Mouse (Mus musculus): ENCODE results near the gene Ccnk.

Ccnk gene

DNA sequence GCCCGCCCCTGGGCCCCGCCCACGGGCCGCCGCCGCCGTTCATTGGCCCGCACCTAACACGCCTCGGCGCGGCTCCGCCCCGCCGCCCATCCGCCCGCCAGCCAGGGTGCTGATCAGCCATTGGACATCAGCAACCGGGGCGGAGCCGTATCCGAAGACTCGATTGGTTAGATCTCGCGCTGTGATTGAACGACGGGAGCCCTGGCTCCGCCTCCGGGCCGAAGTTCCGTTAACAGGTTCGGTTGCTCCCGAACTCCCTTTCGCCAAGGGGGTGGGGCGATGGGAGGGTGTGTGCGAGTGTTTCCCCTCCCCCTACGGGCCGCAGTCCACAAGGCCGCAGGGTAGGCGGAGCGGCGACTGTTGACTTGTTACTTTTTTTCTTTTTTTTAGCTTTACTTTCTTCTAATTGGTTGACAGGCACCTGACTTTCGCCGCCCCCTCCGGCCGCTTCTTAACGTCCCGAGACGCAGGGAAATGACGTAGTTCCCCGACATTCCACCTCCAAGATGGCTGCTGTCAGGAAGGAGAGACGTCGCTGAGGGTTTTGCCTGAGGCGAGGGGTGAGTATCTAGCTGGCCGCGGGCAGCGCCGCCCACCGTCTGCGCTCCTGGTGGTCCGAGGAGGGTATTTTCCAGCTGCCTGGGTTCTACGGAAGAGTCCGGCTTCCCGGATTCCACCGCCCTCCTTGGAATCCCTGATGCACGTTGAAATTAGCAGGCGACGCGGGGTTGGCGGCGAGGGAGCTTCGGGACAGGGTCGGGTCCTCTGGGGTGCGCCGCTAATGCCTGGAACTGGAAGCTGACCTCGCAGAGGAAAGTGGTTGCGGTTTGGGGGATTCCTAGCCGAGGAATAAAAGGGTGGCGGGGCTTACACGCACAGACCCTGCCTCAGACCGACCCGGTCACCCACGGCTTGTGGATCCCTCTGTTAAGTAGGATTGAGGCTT, at the start of gene Ccnk:
Gene Ccnk, plus strand, starts transcription at position 259 of the 946 bp plus-strand sequence.
- peak; percentile 99 for DNase-seq

DNA sequence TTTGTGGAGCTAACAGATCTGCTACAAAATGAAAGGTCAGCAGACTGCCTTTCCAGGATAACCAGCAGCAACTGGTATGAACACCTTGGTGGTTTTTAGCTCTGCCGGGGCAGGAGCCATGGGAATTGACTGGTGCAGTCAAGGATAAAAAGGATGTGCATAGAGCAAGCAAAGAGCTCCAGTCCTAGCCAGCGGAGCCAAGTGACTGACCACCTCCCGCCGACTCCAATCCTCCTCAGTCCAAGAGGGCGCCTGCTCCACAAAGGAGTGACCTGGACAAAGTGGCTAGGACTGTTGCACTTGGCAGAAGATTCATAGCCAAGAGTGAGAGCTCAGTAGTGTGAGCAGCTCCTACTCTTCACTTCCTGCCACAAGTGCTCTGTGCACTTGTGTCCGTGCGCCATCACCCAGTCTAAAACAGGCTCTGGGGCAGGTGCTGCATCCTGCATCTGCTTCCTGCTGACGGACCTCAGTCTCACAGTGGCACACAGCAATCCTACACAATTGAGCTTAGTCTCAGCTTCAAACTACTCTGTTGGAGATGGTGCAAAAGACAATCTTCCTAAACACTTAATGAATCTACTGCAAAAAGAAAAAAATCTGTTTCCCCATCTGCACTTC, 46.8 kb upstream of the Ccnk start:
- DNase-seq = peak; percentile 51

DNA sequence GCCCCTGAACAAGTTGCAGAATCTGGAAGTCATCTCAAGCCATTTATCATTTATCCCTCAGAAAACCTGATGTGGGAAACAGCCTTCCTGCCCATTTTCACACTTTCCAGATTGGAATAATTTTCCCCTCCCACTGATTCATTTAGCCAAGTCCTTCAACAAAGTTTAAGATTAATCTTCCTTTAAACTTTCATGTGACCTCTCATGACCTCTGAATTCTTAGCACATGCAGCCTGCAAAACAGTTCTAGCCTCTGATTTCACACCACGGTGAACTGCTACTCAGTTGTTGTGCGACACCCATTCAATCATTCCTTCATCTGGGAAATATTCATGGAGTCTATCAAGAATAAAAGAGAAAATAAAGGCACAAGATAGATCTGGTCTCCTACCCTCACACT, 46.2 kb upstream of the Ccnk start:
- no peak for DNase-seq

DNA sequence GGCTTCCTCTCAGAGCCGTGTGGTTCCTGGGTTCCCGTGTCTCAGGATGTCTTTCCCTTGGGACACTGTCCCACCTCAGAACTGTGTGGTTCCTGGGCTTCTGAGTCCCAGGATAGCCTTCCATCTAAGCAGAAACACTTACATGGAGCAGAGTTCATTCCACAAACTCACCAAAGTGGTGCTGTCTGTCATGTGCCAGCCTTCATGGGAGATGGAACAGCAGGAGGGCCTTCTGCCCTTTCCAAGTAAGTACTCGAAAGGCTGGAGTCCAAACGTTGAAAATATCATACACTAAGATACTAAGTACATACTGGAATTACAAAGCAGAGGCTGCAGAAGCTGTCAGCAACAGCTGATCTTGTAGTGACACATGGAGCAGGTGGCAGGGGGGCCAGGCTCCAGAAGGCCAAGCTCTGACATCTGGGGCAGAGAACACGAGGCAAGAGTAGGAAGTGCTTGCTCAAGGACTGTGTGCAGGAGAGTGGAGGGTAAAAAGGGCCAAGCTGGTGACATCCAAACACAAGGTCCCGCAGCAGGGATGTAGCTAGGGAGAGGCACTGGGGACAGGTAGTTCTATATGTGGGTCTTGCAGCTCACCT, 43.7 kb upstream of the Ccnk start:
- DNase-seq = no peak

DNA sequence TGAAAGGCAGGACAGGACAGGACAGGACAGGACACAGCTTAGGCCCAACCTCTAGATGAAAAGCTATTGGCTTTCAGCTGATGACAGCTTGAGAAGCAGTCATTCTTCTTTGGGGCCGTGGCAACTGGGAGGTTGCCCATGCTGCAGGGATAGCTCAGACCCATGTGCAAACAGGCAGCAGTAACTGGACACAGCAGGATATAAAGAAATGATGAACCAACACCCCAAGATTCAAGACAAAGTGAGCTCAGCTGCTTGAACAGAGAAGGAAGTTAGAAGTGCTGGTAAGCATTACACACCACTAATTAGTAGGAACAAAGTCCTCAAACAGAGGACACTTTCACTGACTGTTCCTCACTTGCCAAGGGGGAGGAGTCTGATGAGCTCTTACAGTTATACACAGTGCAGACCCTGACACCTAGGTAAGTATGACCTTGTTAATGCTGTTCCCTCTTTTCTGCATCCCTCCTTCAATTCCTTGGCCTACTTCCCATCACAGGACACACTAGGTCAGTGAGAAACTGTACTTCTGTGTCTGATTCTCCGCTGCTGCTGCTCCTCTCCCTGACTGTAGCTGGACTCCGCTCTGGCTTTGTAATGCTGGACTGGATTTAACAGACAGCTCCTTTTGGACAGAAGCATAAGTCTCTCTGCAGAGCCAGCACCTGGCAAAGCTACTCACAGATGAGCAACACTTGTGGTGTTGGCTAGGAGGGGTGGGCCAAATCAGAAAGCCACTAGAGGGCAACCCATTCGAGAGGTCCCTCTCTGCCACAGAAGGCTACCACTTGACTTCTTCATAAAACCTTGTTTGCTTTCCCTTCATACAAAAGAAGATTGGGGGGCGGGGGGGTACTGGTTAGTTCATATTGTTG, 35.5 kb upstream of the Ccnk start:
- DNase-seq = no peak

DNA sequence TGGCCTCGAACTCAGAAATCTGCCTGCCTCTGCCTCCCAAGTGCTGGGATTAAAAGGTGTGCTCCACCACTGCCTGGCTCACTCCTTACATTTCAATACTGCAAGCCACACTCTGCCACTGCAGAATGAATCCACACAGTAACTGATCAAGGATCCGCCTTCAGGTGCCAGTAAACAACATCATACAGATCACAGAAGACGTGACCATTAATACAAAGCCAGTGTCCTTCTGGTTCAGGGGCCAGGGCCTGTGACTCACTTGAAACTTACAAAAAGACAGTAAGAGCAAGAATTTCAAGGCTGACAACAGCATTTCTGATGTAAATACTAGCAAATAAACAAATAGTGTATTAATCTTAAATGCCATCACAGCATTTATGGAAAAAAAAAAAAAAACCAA, 34.2 kb upstream of the Ccnk start:
- DNase-seq = no peak

DNA sequence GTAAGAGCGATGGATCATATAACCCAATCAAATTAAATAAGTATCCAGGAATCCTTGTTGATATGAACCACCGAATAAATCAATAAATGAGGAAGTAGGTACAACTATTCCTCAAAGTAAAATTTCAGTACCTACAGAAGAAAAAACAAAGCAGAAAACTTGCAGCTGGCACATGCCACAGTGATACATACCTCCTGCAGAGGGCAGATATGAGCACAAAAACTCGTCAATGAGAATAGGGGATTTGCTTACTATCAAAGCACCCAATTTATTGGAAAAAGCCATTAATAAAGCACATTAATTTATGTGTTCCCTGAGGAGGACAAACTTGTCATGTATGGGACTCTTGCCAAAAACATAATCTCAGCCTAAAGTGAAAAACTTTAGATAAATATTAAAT, 29.6 kb upstream of the Ccnk start:
- no peak for DNase-seq

DNA sequence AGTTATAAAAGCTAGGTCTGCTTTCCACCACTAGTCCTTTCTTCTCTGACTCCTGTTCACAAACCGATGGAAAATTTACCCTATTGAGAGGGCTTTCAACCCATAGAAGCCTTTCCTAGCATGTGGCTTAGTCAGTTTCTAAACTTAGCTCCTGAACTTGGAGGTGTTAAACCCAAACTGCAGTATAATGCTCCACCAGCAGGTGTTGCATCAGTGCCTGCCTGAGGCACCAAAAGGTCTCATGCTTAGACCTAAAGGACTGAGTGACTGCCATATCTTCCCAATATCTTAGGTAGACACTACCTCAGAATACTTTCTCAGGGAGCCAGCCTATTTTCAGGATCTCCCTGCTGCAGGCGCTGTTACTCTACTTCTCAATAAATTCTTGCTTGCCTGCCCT, 26.6 kb upstream of the Ccnk start:
- peak; percentile 11 for DNase-seq

DNA sequence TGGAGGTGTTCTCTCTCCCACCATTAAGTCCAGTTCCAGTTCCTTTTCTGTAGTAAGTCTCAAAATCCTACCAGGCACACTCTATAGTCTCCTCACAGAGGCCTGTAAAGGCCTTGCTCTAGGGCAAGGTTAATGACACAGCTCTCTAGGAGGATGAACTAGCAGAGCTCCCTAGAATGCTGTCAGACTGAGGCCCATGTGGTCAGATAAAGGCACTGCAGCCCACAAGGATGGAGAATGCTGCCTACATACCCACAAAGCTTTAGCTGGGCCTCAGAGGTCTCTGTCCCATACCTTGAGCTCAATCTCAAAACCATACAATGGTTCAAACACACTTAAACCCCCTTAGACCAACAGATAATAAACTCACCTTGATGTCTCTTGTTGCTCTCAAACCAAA, 19.5 kb upstream of the Ccnk start:
- no peak for DNase-seq

DNA sequence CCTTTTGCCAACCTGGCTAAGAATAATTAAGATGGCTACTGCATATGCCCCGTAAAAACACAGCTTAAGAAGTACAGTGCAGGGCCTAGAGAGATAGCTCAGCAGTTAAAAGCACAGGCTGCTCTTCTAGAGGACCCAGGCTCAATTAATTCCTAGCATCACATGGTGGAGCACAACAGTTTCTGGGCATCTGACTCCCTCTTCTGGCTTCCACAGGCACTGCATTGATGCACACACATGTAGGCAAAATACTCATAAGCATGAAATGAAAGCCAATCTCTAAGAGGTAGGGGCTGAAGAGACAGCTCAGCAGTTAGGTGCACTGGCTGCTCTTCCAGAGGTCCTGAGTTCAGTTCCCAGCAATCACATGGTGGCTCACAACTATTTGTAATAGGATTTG, 17.3 kb upstream of the Ccnk start:
- peak; percentile 35 for DNase-seq

DNA sequence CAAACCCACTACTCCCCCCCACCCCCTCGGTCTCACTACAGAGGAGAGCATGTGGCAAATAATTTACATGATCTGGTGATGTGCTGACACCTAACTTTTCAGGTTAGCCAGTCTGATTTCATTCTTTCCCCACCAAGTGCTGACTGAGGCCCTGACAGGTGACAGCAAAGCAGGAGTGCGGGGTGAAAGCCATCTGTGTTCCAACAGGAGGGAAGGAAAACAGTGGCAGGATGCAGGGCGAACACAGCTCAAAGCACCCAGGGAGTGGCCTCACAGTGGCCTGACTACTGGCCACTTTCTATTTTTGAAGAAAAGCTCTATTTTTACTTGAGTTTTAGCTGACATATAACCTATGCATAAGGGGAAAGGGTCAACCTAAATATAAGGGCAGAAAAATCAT, 15.7 kb upstream of the Ccnk start:
- no peak for DNase-seq

DNA sequence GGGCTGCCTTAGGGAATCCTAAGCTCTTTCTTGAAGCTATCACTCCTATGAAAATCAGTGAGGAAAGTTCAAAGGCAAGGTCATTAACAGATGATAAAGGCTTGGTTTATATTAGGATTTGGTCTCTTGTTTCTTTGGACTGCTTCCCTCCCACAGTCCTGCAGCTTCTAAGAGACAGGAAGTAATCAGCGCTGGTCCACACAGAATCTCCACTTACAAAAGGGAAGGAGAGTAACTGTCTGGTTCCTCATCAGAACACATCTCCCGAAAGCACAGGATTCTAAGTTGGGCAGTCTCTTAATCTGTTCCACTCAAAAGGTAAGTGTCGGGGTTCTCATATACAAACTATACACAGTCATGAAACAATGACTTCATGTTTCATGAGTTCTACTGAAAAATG, 10.5 kb upstream of the Ccnk start:
- no peak for DNase-seq

DNA sequence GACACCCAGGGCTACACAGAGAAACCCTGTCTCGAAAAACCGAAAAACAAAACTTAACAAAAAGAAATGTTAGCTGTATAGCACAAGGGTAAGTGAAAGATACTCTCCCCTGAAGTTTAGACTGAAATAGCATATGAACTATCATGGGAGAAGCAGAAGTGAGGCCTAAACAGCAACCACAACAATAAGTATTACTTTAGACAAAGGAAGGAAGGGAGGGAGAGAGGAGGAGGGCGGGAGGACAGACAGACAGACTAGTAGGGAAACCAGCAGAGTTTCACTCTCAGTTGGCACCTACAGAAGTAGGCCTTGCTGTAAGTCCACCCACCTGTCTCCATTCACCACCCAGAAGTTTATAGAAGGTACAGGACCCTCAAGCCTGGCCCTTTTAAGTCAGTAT, 8.9 kb upstream of the Ccnk start:
- no peak for DNase-seq

DNA sequence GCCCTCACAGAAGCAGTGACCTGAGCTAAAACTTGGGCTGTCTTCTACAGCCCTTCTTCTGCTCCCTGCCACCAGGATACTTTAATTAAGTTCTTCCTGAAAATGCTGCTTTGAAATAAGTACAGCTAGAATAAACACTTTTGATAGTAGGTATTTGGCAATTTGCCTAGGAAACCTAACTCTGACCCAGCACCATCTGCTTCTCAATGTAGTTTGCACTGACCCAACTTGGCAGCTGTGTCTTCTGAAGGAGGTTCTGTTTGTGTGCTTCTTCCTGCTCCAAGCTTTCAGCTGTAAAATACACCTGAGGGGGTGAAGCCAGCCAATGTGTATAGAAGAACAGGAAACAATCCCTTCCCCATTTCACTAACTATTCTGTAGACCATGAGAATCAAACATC, 8.0 kb upstream of the Ccnk start:
- DNase-seq = no peak

DNA sequence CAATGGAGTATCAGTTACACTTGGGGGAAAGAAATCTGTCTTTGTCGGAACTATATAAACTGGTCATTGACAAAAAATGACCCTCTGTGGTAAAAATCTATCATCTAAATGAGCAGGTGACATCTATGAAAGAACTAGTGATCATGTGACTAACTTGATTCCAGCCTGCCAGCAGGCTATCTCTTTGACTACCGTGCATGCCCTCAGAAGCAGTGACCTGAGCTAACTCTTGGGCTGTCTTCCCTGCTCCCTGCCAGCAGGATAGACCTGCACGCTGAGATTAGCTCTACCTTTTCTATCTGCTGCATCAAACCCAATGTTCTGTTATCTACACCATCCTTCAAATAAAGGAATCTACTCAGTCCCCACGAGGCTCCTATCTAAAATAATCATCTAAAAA, 6.7 kb upstream of the Ccnk start:
- DNase-seq = no peak

DNA sequence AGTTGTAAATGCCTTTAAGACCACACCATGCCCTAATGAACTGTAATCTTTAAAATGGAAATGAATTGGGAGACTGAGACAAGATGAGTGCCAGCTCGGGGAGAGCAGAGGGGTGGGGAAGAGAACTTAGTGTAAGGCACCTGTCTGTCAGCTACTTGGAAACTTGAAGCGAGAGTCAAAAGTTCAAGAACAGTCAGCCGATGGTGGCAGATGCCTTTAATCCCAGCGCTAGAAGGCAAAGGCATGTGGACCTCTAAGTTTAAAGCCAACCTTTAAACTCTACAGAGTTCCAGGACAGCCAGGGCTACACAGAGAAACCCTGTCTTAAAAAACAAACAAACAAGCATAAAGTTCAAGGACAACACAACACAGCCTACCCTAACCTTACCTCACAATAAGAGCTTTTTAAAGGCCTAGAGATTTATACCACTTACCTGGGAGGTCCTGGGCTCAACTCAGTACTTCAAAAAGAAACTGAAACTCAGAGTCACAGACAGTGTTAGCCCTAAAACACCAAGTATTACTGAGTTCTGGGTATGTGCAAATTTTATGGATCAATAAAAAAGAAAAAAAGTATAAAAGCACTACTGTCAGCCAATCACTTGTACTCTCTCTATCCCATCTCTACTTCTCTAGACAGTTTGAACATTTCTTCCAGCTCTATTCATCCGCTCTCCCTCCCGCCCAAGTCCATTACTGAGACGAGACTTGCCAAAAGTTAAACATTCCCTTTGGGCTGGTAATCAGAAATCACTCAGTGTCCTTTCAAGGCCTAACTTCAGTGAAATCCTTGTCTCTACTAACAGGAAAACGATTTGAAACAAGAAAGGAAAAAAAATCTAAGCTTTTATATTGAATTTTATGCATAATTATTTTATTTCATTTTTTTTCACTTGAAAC, 4.5 kb upstream of the Ccnk start:
- DNase-seq = no peak

DNA sequence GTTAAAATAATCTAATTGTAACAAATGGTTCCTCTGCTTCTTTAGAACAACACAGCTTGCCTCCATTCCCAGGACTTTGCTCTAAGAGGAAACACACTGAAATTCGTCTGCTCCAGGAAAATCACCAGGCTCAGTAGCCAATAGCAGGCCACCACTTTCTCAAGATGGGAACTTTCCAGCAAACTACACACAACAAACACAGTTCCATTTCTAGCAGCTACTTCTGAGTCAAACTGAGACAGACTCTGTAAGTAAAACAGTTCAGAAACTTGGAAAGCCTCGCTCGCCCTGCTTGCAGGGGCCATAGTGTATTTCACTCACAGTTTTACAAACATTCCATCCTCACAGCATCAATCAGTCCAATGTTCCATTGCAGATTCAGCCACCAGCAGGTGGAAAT, 3.0 kb upstream of the Ccnk start:
- DNase-seq = no peak

DNA sequence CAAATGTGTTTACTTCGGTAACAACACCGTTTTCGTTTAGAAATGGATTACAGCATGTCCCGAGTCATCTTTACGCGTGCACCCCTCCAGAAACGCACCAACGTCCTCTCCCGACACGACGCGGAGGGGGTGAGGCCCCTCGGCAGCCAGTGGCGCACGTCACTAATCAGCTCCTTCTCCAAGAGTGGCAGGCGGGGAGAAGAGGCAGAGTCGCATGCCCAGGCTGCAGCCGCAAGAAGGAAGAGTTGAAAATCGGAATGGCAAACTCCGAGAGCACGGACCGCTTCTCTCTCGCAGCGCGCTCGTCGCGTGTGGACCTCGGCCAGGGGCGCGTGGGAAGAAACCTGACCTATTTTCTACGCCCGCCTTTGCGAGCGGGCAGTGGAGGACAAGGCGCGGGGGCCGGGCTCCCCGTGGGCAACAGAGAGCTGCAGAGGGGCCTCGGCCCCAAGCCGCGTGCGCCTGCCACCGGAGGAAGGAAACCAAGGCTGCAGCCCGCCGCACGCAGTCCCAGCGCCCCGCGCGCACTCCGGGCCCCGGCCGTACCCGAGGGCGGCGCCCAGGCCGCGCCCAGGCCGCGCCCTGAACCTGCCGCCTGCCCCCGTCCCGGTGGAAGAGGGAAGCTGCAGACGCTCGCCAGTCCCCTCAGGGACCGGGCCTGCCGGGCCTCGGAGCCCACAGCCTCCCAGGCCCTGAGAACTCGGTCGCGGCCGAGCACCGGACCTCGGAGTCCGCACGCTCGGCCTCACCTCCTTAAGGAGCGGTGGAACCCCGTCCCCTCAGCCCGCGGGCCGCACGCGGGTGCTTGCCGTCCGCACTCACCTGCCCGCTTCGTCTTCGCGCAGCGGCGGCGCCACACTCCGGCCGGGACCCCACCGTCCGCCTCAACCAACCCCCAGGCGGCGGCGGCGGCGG, 791 bp upstream of the Ccnk start:
- DNase-seq = peak; percentile 67

DNA sequence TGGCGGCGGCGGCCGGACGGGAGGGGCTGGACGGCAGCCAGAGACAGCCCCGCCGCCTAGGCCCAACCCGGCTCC, 296 bp upstream of the Ccnk start, which contains the start of gene Setd3:
Gene Setd3, minus strand, starts transcription at position 69 of the 75 bp plus-strand sequence.
- DNase-seq = no peak

DNA sequence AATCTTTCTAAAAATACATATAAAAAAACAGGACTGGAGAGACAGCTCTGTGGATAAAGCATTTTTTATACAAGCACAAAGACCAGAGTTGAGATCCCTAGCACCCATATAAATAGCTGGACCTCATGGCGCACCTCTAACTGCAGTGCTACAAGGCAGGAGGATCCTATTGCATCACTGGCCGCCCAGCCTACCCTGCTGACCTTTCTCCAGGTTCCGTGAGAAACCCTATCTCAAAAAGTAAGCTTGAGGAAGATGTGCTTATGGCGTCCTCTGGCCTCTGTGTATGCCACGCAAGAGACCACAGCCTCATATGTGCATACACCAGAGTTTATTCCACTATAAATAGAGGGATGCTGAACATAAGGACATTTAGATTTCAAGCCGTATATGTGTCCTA, 2.3 kb downstream of the Ccnk start:
- DNase-seq = no peak

DNA sequence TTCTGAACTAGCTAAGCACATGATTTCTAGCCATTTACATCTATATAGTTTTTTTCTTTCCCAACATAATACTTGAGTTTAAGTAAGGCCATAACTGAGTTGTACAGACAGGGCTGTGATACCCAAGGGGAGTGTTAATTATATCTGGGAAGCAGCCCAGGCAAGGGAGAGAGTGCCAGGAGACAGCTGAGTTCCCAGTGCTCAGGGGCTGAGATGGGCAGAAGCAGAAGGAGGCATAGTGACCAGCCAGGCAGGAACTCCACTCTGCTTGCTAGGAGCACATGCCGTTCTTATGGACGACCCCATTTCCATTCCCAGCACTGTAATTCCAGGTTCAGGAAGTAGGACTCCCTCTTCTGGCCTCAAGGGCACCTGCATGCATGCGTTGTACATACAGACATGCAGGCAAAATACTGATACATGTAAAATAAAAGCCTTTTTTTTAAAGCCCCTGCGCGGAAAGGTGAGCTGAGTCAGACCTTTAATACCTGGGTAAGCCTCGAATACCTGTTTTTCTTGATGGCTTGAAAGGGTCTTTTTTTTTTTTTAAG, 8.2 kb downstream of the Ccnk start:
- DNase-seq = no peak

Measured in thymus, postnatal 14 days (tissue).